Mouse (Mus musculus) spleen, adult 2 months (tissue): Measurements from ENCODE around the gene Cnpy1.

Experiments used
- CTCF ChIP-seq: fragments of 200-500 bp; IDR thresholded peaks from 2 replicates; pipeline ENCODE4 v1.5.1; 2011; ENCODE audit warnings: mild to moderate bottlenecking, inconsistent platforms; ENCODE audit not compliant: insufficient read depth, insufficient read length, insufficient replicate concordance; ENCODE audit errors: extremely low read depth
- POLR2A ChIP-seq: fragments of 200-500 bp; IDR thresholded peaks from 2 replicates; pipeline ENCODE4 v1.6.1; 2011; ENCODE audit warnings: low read depth, low read length, inconsistent platforms

DNA sequence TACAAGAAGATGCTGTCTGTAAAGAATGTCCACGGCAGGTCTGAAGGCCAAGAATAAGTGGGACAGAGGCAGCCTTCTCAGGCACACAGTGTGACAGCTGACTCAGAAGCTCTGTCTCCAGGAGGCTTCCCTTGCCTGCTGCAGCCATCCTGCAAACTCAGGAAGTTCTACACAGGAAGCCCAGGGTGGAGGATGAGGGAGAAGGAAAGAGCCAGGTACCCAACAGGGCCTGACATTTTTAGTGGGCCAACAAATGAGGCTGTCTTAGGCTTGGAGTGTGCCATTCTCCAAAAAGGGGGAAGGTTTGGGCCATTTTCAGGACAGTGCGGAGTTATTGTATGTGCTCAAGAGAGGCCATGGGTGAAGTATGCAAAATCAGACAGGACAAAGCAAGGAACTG is 7.9 kb downstream of the Cnpy1 start:
- TF ChIP-seq CTCF (no peak), POLR2A (no peak)
